Mouse (Mus musculus) hindbrain, postnatal 0 days (tissue): ENCODE measurements around the gene Alkbh3. TPM values are rescaled to one million over a fixed set of nuclear protein-coding genes. Genes with fewer than 3 reads are reported as not detected.

ENCODE experiments used
- ATAC-seq: fragments of 200-750 bp; cut with Nextera tagmentation; 2 replicates; pipeline ENCODE4 v1.8.0; 2017; ENCODE audit warnings: mild to moderate bottlenecking, moderate TSS enrichment, moderate library complexity
- DNase-seq: peaks from one replicate; pipeline ENCODE4 v3.0.0-alpha.2; 2015; ENCODE audit warnings: low spot score
- H3K27ac ChIP-seq: fragments of 300-500 bp; sonication (generic); 2 replicates; pipeline ENCODE4 v1.5.1; 2014; ENCODE audit warnings: mild to moderate bottlenecking
- H3K27me3 ChIP-seq: fragments of 300-500 bp; sonication (generic); 2 replicates; pipeline ENCODE4 v1.6.1; 2014; ENCODE audit warnings: low read length, mixed read lengths; ENCODE audit not compliant: insufficient read depth
- H3K36me3 ChIP-seq: fragments of 300-500 bp; sonication (generic); 2 replicates; pipeline ENCODE4 v1.6.1; 2014; ENCODE audit warnings: low read length, mixed read lengths; ENCODE audit not compliant: insufficient read depth
- H3K4me1 ChIP-seq: fragments of 300-500 bp; sonication (generic); 2 replicates; pipeline ENCODE4 v1.6.1; 2014; ENCODE audit warnings: antibody characterized with exemption, low read length, mixed read lengths; ENCODE audit not compliant: insufficient read depth
- H3K4me2 ChIP-seq: fragments of 300-500 bp; sonication (generic); 2 replicates; pipeline ENCODE4 v1.6.1; 2014; ENCODE audit warnings: low read depth, mild to moderate bottlenecking, low read length, moderate library complexity, mixed read lengths
- H3K4me3 ChIP-seq: fragments of 300-500 bp; sonication (generic); 2 replicates; pipeline ENCODE4 v1.5.1; 2014; ENCODE audit warnings: low read length
- H3K9ac ChIP-seq: fragments of 300-500 bp; sonication (generic); replicated peaks from 2 replicates; pipeline ENCODE4 v1.6.1; 2014; ENCODE audit warnings: mild to moderate bottlenecking, low read length, moderate library complexity, mixed read lengths
- H3K9me3 ChIP-seq: fragments of 300-500 bp; sonication (generic); 2 replicates; pipeline ENCODE4 v1.6.1; 2016; ENCODE audit warnings: low read length, mixed read lengths
- CTCF ChIP-seq: IDR thresholded peaks from 2 replicates; pipeline ENCODE4 v1.5.1; 2016; ENCODE audit warnings: antibody characterized with exemption, control low read depth, low read depth
- WGBS: fragments of 180-500 bp; shearing (Covaris S2); extraction: QIAGEN DNeasy Blood & Tissue Kit; methylation state at CpG from one replicate; pipeline ENCODE4 v1.1.7; 2014; 5-methylcytosine and 5-hydroxymethylcytosine counted together
- polyA plus RNA-seq: library from polyadenylated mRNA; unstranded; fragments of >200 nt; fragmentation: Nextera tagmentation; extraction: Ambion mirVana; gene quantifications from 2 replicates; pipeline ENCODE4 v1.2.1, GENCODE M21; 2015
- total RNA-seq: library from RNA; depleted of rRNA; stranded (reverse); fragments of >200 nt; gene quantifications from 2 replicates; pipeline ENCODE4 v1.2.3, GENCODE M21; 2014

Gene Alkbh3
- total and polyA plus RNA-seq, 2 experiments from 2014 or later, result 48.9 to 61.1 TPM

DNA sequence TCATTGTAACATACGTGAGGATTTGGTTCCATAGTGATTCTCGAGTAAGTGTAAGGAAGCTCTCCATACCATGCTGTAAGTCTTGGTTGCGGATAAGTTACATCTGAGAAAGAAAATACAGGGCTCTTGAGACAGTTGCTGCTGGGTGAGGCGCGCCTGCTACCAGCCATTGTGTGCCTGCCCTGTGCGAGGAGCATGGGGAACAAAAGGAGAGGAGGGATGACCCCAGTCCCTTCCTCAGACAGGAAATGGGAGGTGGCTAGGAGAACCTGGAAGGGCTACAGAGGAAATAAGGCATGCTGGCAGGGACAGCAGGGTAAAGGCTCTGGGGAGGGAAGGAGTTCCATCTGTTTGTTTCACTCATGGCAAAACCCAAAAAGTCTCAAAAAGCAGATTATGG, 9.2 kb downstream of the Alkbh3 start:
- DNase-seq, result no peak
- no peak overlapping the region for H3K4me3 ChIP-seq
- no peaks in the 10 kb centered on the region for H3K27me3 ChIP-seq
- H3K9me3 ChIP-seq, result no peaks in the 10 kb centered on the region
- H3K4me2 ChIP-seq, result no peak overlapping the region
- peaks cover 64% of the 10 kb centered on the region for H3K36me3 ChIP-seq
- no peak for ATAC-seq
- H3K9ac ChIP-seq, result no peak overlapping the region
- no peak overlapping the region for H3K27ac ChIP-seq
- no peak for TF ChIP-seq CTCF
- no peaks in the 10 kb centered on the region for H3K4me1 ChIP-seq
- 89% methylated on average over 6 of the region's 6 CpGs for WGBS

GRCm38 (mm10) chr2:93996254-93996653, 14.4 kb downstream of the Alkbh3 start, which contains the start of gene Gm27027:
Gene Gm27027, minus strand, starts transcription at chr2:93996354.
- 93% methylated on average over 6 of the region's 6 CpGs for WGBS
- Histone ChIP-seq H3K4me3 (no peak within 1 kb of the TSS), H3K9ac (no peak within 1 kb of the TSS), H3K4me2 (no peak within 1 kb of the TSS), H3K4me1 (0 out of 2 replicates have a peak, but pooled peaks cover 5% of the 10 kb centered on the region), H3K27me3 (no peaks in the 10 kb centered on the region), H3K36me3 (peaks cover 62% of the 10 kb centered on the region), H3K27ac (no peak within 1 kb of the TSS), H3K9me3 (no peaks in the 10 kb centered on the region)
- no peak for TF ChIP-seq CTCF
- DNase-seq (no peak), ATAC-seq (no peak)

DNA sequence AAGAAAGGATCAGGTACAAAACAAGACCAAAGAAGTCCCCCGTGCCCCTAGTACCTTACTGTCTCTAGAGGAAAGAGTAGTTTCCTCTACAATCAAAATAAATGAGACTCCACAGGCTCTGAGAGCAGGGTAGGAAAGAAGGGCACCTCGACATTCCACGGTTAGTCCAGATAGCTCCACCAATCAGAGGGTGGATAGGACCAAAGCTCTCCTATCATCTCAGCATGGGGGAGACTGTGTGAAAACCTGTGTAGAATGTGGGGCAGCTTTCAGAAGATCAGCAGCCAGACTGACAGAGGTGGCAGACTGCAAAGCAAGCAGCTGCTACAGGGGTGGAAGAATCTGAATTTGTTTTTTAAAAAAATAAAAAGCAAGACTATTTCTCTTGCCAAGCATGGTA, 17.8 kb downstream of the Alkbh3 start:
- no peak overlapping the region for H3K4me2 ChIP-seq
- ATAC-seq (no peak), DNase-seq (no peak)
- H3K9ac ChIP-seq, result no peak overlapping the region
- no peak overlapping the region for H3K4me3 ChIP-seq
- H3K4me1 ChIP-seq, result 0 out of 2 replicates have a peak, but pooled peaks cover 5% of the 10 kb centered on the region
- H3K27me3 ChIP-seq, result no peaks in the 10 kb centered on the region
- no peak for TF ChIP-seq CTCF
- no peaks in the 10 kb centered on the region for H3K9me3 ChIP-seq
- no peak overlapping the region for H3K27ac ChIP-seq
- peaks cover 69% of the 10 kb centered on the region for H3K36me3 ChIP-seq
- 50% methylated on average over 3 of the region's 3 CpGs for WGBS

DNA sequence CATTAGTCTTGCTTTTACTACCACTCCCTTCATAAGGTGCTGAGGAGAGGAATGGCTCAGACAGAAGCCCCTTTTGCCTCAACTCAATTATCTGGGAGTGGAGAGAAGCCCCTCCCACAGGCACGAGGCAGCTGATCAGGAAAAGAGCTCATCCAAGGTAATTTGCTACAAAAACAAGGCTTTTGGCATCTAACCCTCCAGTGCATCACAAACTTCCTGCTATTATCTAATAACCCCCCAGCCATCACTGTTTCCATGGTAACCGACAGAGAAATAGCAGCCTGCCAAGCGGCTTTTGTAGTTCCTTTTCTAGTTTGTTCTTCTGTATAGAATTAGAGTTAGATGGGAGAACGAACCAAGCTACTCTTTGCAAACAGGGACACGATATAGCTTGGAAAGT, 18.3 kb downstream of the Alkbh3 start:
- no peak for TF ChIP-seq CTCF
- peak; percentile 69 for DNase-seq
- Histone ChIP-seq H3K4me1 (0 out of 2 replicates have a peak, but pooled peaks cover 5% of the 10 kb centered on the region), H3K27me3 (no peaks in the 10 kb centered on the region), H3K36me3 (peaks cover 64% of the 10 kb centered on the region), H3K9ac (no peak overlapping the region), H3K9me3 (no peaks in the 10 kb centered on the region), H3K4me3 (no peak overlapping the region), H3K27ac (no peak overlapping the region), H3K4me2 (no peak overlapping the region)
- WGBS, result 23% methylated on average over 5 of the region's 5 CpGs
- ATAC-seq, result peak; percentile 61

DNA sequence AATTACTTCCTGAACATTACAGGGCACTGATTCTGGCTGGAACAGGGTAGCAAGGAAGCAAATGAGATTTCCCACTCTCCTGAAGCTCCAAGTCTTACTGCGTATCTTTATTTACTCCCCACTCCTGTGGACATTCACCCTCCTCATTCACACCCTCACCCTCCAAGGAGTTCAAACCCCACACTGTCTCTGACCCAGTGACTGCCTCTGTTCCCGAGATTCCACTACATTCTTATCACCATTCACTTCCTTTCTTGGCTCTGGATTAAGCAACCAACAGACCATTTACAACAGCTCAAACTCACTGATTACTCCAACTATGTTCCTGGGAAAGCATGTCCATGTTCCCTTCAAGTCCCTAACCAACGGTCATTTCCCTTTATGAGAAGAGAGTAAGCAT, 19.3 kb downstream of the Alkbh3 start:
- Histone ChIP-seq H3K36me3 (peaks cover 61% of the 10 kb centered on the region), H3K4me2 (no peak overlapping the region), H3K27me3 (no peaks in the 10 kb centered on the region), H3K4me1 (0 out of 2 replicates have a peak, but pooled peaks cover 5% of the 10 kb centered on the region), H3K4me3 (no peak overlapping the region), H3K9ac (no peak overlapping the region), H3K9me3 (no peaks in the 10 kb centered on the region), H3K27ac (no peak overlapping the region)
- TF ChIP-seq CTCF, result no peak
- WGBS, result 88% methylated on average over 3 of the region's 3 CpGs
- DNase-seq (no peak), ATAC-seq (no peak)

DNA sequence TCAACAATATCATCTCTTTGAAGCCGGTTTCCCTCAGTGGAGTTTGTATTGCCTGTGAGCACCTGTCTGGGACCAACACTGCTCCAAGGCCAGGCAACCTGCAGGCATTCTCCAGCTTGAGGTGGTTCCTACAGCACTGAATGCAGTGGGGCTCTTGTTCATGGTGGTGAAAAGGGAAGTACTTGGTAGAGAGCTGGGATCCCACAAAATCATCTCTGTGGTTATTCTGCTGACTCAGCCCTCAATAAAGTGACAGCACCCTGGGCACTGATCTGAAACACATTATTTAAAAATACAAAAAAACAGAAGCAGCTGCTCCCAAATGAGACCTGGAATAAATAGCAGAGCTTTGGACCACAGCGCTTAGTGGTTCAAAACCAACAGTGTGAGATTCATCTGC, 22.2 kb downstream of the Alkbh3 start:
- DNase-seq, result no peak
- H3K4me1 ChIP-seq, result 0 out of 2 replicates have a peak, but pooled peaks cover 5% of the 10 kb centered on the region
- peaks cover 34% of the 10 kb centered on the region for H3K36me3 ChIP-seq
- no peaks in the 10 kb centered on the region for H3K9me3 ChIP-seq
- no peak overlapping the region for H3K4me2 ChIP-seq
- no peak overlapping the region for H3K27ac ChIP-seq
- whole genome bisulfite sequencing, result 94% methylated on average over 2 of the region's 2 CpGs
- no peak overlapping the region for H3K4me3 ChIP-seq
- no peak overlapping the region for H3K9ac ChIP-seq
- ATAC-seq, result no peak
- TF ChIP-seq CTCF, result no peak
- no peaks in the 10 kb centered on the region for H3K27me3 ChIP-seq

- H3K36me3 ChIP-seq, result peaks cover 36% of the 10 kb centered on the region
- no peak overlapping the region for H3K9ac ChIP-seq
- no peak overlapping the region for H3K4me3 ChIP-seq
- DNase-seq (no peak), ATAC-seq (no peak)
- 85% methylated on average over 4 of the region's 4 CpGs for WGBS
- H3K4me1 ChIP-seq, result no peaks in the 10 kb centered on the region
- no peaks in the 10 kb centered on the region for H3K27me3 ChIP-seq
- no peaks in the 10 kb centered on the region for H3K9me3 ChIP-seq
- no peak overlapping the region for H3K27ac ChIP-seq
- no peak for TF ChIP-seq CTCF
- H3K4me2 ChIP-seq, result no peak overlapping the region
Observed at GRCm38 (mm10) chr2:93982457-93983235, 28.0 kb downstream of the Alkbh3 start.
